Mouse (Mus musculus): ENCODE results near the gene Chn1. TPM values are rescaled to one million over a fixed set of nuclear protein-coding genes. Genes with fewer than 3 reads are reported as not detected.
A peak's percentile ranks its signal among the peaks of the same experiment; 100 is the strongest.

Chn1 gene
- polyA plus RNA-seq, 1 experiment from 2014 or later: 20.5 TPM

DNA sequence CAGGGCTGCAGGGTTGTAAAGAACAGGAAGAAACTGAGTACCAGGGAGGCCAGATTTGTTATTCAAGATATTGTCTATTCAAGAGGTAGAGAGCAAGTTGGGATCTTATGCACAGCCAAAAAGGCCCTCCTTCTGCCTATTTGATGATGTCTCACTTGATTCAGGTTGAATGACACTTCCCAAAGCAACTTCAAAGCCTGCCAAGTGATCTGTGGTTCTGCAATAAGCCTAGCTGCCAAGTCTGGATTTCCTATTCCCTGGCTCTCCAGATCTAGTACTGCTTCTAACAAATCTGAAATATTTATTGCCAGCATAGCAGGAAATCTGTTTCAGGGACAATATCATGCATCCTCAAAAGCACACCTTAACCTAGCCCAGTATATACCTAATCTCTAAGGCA, 62.7 kb downstream of the Chn1 start:
- Histone ChIP-seq H3K27me3 (ENCODE audit: control insufficient read depth, insufficient read depth, low read length) (no peaks in the 10 kb centered on the region), H3K4me3 (ENCODE audit: low read length) (no peak overlapping the region), H3K4me1 (ENCODE audit: control insufficient read depth, insufficient read depth, low read length) (no peaks in the 10 kb centered on the region), H3K4me2 (ENCODE audit: low read depth, low read length) (no peak overlapping the region), H3K9me3 (replicated peaks; ENCODE audit: control insufficient read depth, low read length) (no peaks in the 10 kb centered on the region), H3K9ac (ENCODE audit: low read length) (no peak overlapping the region), H3K27ac (ENCODE audit: low read length) (no peak overlapping the region), H3K36me3 (ENCODE audit: control insufficient read depth, insufficient read depth) (no peaks in the 10 kb centered on the region)
- no peak for ATAC-seq (replicated peaks; ENCODE audit: extremely low read depth, insufficient read depth, low FRiP score)

- H3K36me3 ChIP-seq (ENCODE audit: control insufficient read depth, insufficient read depth): no peaks in the 10 kb centered on the region
- whole genome bisulfite sequencing: 67% methylated on average over 4 of the region's 4 CpGs
- no peak overlapping the region for H3K9ac ChIP-seq (ENCODE audit: low read length)
- no peaks in the 10 kb centered on the region for H3K9me3 ChIP-seq (replicated peaks; ENCODE audit: control insufficient read depth, low read length)
- peaks cover 2% of the 10 kb centered on the region; the same call in 1 of the 2 replicates for H3K4me1 ChIP-seq (ENCODE audit: control insufficient read depth, insufficient read depth, low read length)
- no peaks in the 10 kb centered on the region for H3K27me3 ChIP-seq (ENCODE audit: control insufficient read depth, insufficient read depth, low read length)
- H3K4me3 ChIP-seq (ENCODE audit: low read length): no peak overlapping the region
- no peak overlapping the region for H3K4me2 ChIP-seq (ENCODE audit: low read depth, low read length)
- no peak for ATAC-seq (replicated peaks; ENCODE audit: extremely low read depth, insufficient read depth, low FRiP score)
- H3K27ac ChIP-seq (ENCODE audit: low read length): no peak overlapping the region
These were observed 82.1 kb downstream of the Chn1 start for GRCm38 (mm10) chr2:73693045-73693444.

GRCm38 (mm10) chr2:73690783-73691604, 84.2 kb downstream of the Chn1 start:
- H3K27ac ChIP-seq (ENCODE audit: low read length): no peak overlapping the region
- ATAC-seq (replicated peaks; ENCODE audit: extremely low read depth, insufficient read depth, low FRiP score): no peak
- H3K4me3 ChIP-seq (ENCODE audit: low read length): no peak overlapping the region
- H3K4me1 ChIP-seq (ENCODE audit: control insufficient read depth, insufficient read depth, low read length): peaks cover 2% of the 10 kb centered on the region; the same call in 1 of the 2 replicates
- H3K9ac ChIP-seq (ENCODE audit: low read length): no peak overlapping the region
- WGBS: 85% methylated on average over 6 of the region's 6 CpGs
- no peak overlapping the region for H3K4me2 ChIP-seq (ENCODE audit: low read depth, low read length)
- H3K36me3 ChIP-seq (ENCODE audit: control insufficient read depth, insufficient read depth): no peaks in the 10 kb centered on the region
- no peaks in the 10 kb centered on the region for H3K27me3 ChIP-seq (ENCODE audit: control insufficient read depth, insufficient read depth, low read length)
- no peaks in the 10 kb centered on the region for H3K9me3 ChIP-seq (replicated peaks; ENCODE audit: control insufficient read depth, low read length)

DNA sequence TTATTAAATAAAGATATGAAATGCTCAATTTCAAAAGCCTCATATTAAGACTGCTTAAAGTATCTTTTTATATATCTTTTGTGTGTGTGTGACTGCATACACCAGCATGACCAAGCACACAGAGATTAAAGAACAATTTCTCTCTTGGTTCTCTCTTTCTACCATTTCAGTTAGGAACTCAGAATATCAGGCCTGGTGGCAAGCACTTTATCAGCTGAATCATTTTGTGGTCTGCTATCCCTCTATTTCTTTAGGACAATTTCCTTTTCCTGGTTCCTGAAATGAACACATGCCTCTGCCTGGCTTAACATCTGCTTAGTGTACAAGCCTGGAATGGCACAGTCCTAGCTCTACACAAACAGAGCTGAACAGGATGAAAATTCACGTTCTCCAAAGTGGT, 92.6 kb downstream of the Chn1 start:
- ATAC-seq (replicated peaks; ENCODE audit: extremely low read depth, insufficient read depth, low FRiP score): no peak
- Histone ChIP-seq H3K4me3 (ENCODE audit: low read length) (no peak overlapping the region), H3K27ac (ENCODE audit: low read length) (no peak overlapping the region), H3K9me3 (replicated peaks; ENCODE audit: control insufficient read depth, low read length) (no peaks in the 10 kb centered on the region), H3K9ac (ENCODE audit: low read length) (no peak overlapping the region), H3K4me1 (ENCODE audit: control insufficient read depth, insufficient read depth, low read length) (peaks cover 5% of the 10 kb centered on the region; the same call in 1 of the 2 replicates), H3K36me3 (ENCODE audit: control insufficient read depth, insufficient read depth) (no peaks in the 10 kb centered on the region), H3K4me2 (ENCODE audit: low read depth, low read length) (no peak overlapping the region), H3K27me3 (ENCODE audit: control insufficient read depth, insufficient read depth, low read length) (no peaks in the 10 kb centered on the region)
- WGBS: 35% methylated on average over 1 of the region's 1 CpGs

DNA sequence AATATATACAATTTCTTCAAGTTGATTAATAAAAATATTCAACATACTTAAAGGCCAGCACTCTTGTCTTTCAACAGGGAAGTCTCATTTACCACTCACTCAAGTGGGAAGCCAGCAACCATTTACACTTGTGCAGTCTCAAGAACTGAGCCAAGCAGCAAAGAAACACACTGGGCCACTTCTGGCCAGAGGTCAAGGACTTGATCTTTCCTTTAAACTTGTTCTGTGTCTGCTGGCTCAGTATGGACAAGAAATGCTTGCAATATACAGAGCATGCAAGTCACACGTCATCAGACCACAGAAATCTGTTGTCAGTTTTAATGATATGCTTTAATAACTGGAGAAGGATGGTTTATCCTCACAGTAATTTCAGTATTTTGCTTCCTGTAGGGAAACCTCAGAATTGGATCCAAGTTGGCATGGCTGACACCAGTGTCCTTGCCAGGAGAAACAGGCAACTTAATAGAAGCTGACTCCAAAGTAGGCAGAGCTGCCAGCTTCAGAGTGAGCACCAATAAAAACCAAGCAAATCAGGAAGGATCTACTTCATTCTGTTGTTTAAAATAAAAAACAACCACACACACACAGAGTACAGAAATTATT, 94.6 kb downstream of the Chn1 start:
- no peak overlapping the region for H3K4me3 ChIP-seq (ENCODE audit: low read length)
- 68% methylated on average over 1 of the region's 1 CpGs for WGBS
- H3K27me3 ChIP-seq (ENCODE audit: control insufficient read depth, insufficient read depth, low read length): no peaks in the 10 kb centered on the region
- no peak overlapping the region for H3K4me2 ChIP-seq (ENCODE audit: low read depth, low read length)
- no peaks in the 10 kb centered on the region for H3K9me3 ChIP-seq (replicated peaks; ENCODE audit: control insufficient read depth, low read length)
- H3K36me3 ChIP-seq (ENCODE audit: control insufficient read depth, insufficient read depth): no peaks in the 10 kb centered on the region
- no peak for ATAC-seq (replicated peaks; ENCODE audit: extremely low read depth, insufficient read depth, low FRiP score)
- no peak overlapping the region for H3K27ac ChIP-seq (ENCODE audit: low read length)
- H3K4me1 ChIP-seq (ENCODE audit: control insufficient read depth, insufficient read depth, low read length): peaks cover 5% of the 10 kb centered on the region; the same call in 1 of the 2 replicates
- no peak overlapping the region for H3K9ac ChIP-seq (ENCODE audit: low read length)

GRCm38 (mm10) chr2:73668608-73669007, 106.5 kb downstream of the Chn1 start:
- Histone ChIP-seq H3K36me3 (ENCODE audit: control insufficient read depth, insufficient read depth) (no peaks in the 10 kb centered on the region), H3K27ac (ENCODE audit: low read length) (peak overlapping the region; percentile 82), H3K9me3 (replicated peaks; ENCODE audit: control insufficient read depth, low read length) (no peaks in the 10 kb centered on the region), H3K4me2 (ENCODE audit: low read depth, low read length) (no peak overlapping the region), H3K4me1 (ENCODE audit: control insufficient read depth, insufficient read depth, low read length) (peaks cover 13% of the 10 kb centered on the region), H3K27me3 (ENCODE audit: control insufficient read depth, insufficient read depth, low read length) (no peaks in the 10 kb centered on the region), H3K4me3 (ENCODE audit: low read length) (no peak overlapping the region), H3K9ac (ENCODE audit: low read length) (no peak overlapping the region)
- 29% methylated on average over 4 of the region's 4 CpGs for WGBS
- ATAC-seq (replicated peaks; ENCODE audit: extremely low read depth, insufficient read depth, low FRiP score): no peak

GRCm38 (mm10) chr2:73660566-73661134, 114.5 kb downstream of the Chn1 start:
- H3K36me3 ChIP-seq (ENCODE audit: control insufficient read depth, insufficient read depth): no peaks in the 10 kb centered on the region
- H3K27ac ChIP-seq (ENCODE audit: low read length): no peak overlapping the region
- no peak for ATAC-seq (replicated peaks; ENCODE audit: extremely low read depth, insufficient read depth, low FRiP score)
- peak overlapping the region; percentile 78 for H3K4me2 ChIP-seq (ENCODE audit: low read depth, low read length)
- H3K9me3 ChIP-seq (replicated peaks; ENCODE audit: control insufficient read depth, low read length): no peaks in the 10 kb centered on the region
- peaks cover 17% of the 10 kb centered on the region for H3K4me1 ChIP-seq (ENCODE audit: control insufficient read depth, insufficient read depth, low read length)
- H3K4me3 ChIP-seq (ENCODE audit: low read length): peak overlapping the region; percentile 51
- WGBS: 85% methylated on average over 11 of the region's 11 CpGs
- H3K27me3 ChIP-seq (ENCODE audit: control insufficient read depth, insufficient read depth, low read length): no peaks in the 10 kb centered on the region
- 0 out of 2 replicates have a peak overlapping the region, but pooled peaks have one; percentile 43 for H3K9ac ChIP-seq (ENCODE audit: low read length)

GRCm38 (mm10) chr2:73659726-73660565, 115.2 kb downstream of the Chn1 start:
- Histone ChIP-seq H3K9ac (ENCODE audit: low read length) (peak overlapping the region; percentile 55), H3K4me3 (ENCODE audit: low read length) (peak overlapping the region; percentile 51), H3K27me3 (ENCODE audit: control insufficient read depth, insufficient read depth, low read length) (no peaks in the 10 kb centered on the region), H3K4me2 (ENCODE audit: low read depth, low read length) (peak overlapping the region; percentile 78), H3K9me3 (replicated peaks; ENCODE audit: control insufficient read depth, low read length) (no peaks in the 10 kb centered on the region), H3K27ac (ENCODE audit: low read length) (peak overlapping the region; percentile 49), H3K36me3 (ENCODE audit: control insufficient read depth, insufficient read depth) (no peaks in the 10 kb centered on the region), H3K4me1 (ENCODE audit: control insufficient read depth, insufficient read depth, low read length) (peaks cover 17% of the 10 kb centered on the region)
- WGBS: 33% methylated on average over 18 of the region's 18 CpGs
- peak; percentile 90 for ATAC-seq (replicated peaks; ENCODE audit: extremely low read depth, insufficient read depth, low FRiP score)
